Mouse (Mus musculus): ENCODE measurements around the gene S100a13. TPM values are rescaled to one million over a fixed set of nuclear protein-coding genes. Genes with fewer than 3 reads are reported as not detected.

Gene S100a13
- polyA plus RNA-seq, 1 experiment from 2014 or later = 70.3 TPM

DNA sequence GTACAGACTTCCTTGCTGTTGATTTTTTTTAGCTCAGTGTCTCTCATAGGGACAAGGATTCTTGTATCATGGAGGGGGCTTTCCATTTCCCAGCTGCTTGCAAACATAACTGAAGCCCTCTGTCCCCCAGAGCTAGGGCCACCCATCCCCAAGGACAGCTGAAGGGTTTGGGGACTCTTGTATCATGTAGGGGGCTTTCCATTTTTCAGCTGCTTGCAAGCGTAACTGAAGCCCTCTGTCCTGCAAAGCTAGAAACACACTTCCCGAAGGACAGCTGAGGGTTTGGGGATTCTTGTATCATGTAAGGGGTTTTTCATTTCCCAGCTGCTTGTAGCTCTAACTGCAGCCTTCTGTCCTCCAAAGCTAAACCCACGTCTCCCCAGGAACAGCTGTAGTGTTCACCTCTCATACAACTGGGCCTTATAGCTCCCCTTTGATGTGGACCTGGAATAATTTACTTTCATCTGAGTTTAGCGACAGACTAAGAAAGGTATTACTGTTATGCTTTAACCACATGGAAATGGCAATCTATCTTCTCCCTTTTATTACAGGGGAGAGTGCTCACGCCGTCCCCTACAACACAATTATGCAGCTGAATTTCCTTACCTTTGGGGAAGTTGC lies 45.9 kb downstream of the S100a13 start, which contains the start of gene S100a3:
S100a3 (plus strand) TSS at position 571 of the 621 bp plus-strand sequence.
- Histone ChIP-seq H3K4me1 (replicated peaks; ENCODE audit: control insufficient read depth, insufficient read depth, low read length) (no peaks in the 10 kb centered on the region), H3K27me3 (replicated peaks; ENCODE audit: control insufficient read depth, insufficient read depth, low read length) (no peaks in the 10 kb centered on the region), H3K4me2 (replicated peaks; ENCODE audit: low read depth) (no peak within 1 kb of the TSS), H3K9ac (ENCODE audit: low read depth, low read length) (no peak within 1 kb of the TSS), H3K9me3 (ENCODE audit: control insufficient read depth) (no peaks in the 10 kb centered on the region), H3K4me3 (ENCODE audit: low read depth, low read length) (no peak within 1 kb of the TSS), H3K27ac (ENCODE audit: low read depth, low read length) (no peak within 1 kb of the TSS), H3K36me3 (ENCODE audit: control insufficient read depth, insufficient read depth) (no peaks in the 10 kb centered on the region)
- no peak for ATAC-seq
- WGBS = 66% methylated on average over 6 of the region's 6 CpGs
- TF ChIP-seq CTCF (IDR thresholded peaks at IDR 0.05; ENCODE audit: low read depth) = no peak

Other genes starting within 250 kb of the S100a13 start
- 0.93 and 0.94 TPM in 2 replicates for gene Dennd4b, start 249.2 kb upstream of the S100a13 start, polyA plus RNA-seq (2015; fragmentation: Nextera tagmentation; extraction: Ambion mirVana)
- 4.7 and 6.6 TPM in 2 replicates for gene Gatad2b, start 221.3 kb upstream of the S100a13 start, polyA plus RNA-seq (2015; fragmentation: Nextera tagmentation; extraction: Ambion mirVana)
- gene Slc27a3, start 124.5 kb upstream of the S100a13 start, polyA plus RNA-seq (2015; fragmentation: Nextera tagmentation; extraction: Ambion mirVana) = 2.5 and 2.9 TPM in 2 replicates
- gene Ints3, start 80.8 kb upstream of the S100a13 start, polyA plus RNA-seq (2015; fragmentation: Nextera tagmentation; extraction: Ambion mirVana) = 8.8 and 9.7 TPM in 2 replicates
- 3.4 and 4.2 TPM in 2 replicates for gene Npr1, start 48.6 kb upstream of the S100a13 start, polyA plus RNA-seq (2015; fragmentation: Nextera tagmentation; extraction: Ambion mirVana)
- gene Ilf2, start 38.3 kb upstream of the S100a13 start, polyA plus RNA-seq (2015; fragmentation: Nextera tagmentation; extraction: Ambion mirVana) = 38.3 and 40.7 TPM in 2 replicates
- 53.1 and 53.9 TPM in 2 replicates for gene Snapin, start 23.4 kb upstream of the S100a13 start, polyA plus RNA-seq (2015; fragmentation: Nextera tagmentation; extraction: Ambion mirVana)
- gene Chtop, start 4.9 kb upstream of the S100a13 start, polyA plus RNA-seq (2015; fragmentation: Nextera tagmentation; extraction: Ambion mirVana) = 61.3 and 63.7 TPM in 2 replicates
- 1,091 and 1,109 TPM in 2 replicates for gene S100a1, start within 50 bp of the S100a13 start, polyA plus RNA-seq (2015; fragmentation: Nextera tagmentation; extraction: Ambion mirVana)
- 0.61 and 1.1 TPM in 2 replicates for gene S100a14, start 12.4 kb downstream of the S100a13 start, polyA plus RNA-seq (2015; fragmentation: Nextera tagmentation; extraction: Ambion mirVana)
- 61.6 and 69.1 TPM in 2 replicates for gene S100a16, start 22.8 kb downstream of the S100a13 start, polyA plus RNA-seq (2015; fragmentation: Nextera tagmentation; extraction: Ambion mirVana)
- gene S100a3, start 46.1 kb downstream of the S100a13 start, polyA plus RNA-seq (2015; fragmentation: Nextera tagmentation; extraction: Ambion mirVana) = 0.18 and 0.37 TPM in 2 replicates
- gene S100a2, start 75.8 kb downstream of the S100a13 start, polyA plus RNA-seq (2015; fragmentation: Nextera tagmentation; extraction: Ambion mirVana) = not detected in 2 replicates
- not detected in 2 replicates for gene Gm42674, start 87.5 kb downstream of the S100a13 start, polyA plus RNA-seq (2015; fragmentation: Nextera tagmentation; extraction: Ambion mirVana)
- gene S100a4, start 89.3 kb downstream of the S100a13 start, polyA plus RNA-seq (2015; fragmentation: Nextera tagmentation; extraction: Ambion mirVana) = 8.6 and 8.7 TPM in 2 replicates
- 4.1 and 5.6 TPM in 2 replicates for gene S100a5, start 94.1 kb downstream of the S100a13 start, polyA plus RNA-seq (2015; fragmentation: Nextera tagmentation; extraction: Ambion mirVana)
- 374 and 424 TPM in 2 replicates for gene S100a6, start 98.4 kb downstream of the S100a13 start, polyA plus RNA-seq (2015; fragmentation: Nextera tagmentation; extraction: Ambion mirVana)
- gene S100a7a, start 139.6 kb downstream of the S100a13 start, polyA plus RNA-seq (2015; fragmentation: Nextera tagmentation; extraction: Ambion mirVana) = 0.12 TPM in 1 of 2 replicates, not detected in the other
- 2.7 and 4.6 TPM in 2 replicates for gene S100a8, start 154.5 kb downstream of the S100a13 start, polyA plus RNA-seq (2015; fragmentation: Nextera tagmentation; extraction: Ambion mirVana)
- 2.8 and 3.3 TPM in 2 replicates for gene S100a9, start 181.3 kb downstream of the S100a13 start, polyA plus RNA-seq (2015; fragmentation: Nextera tagmentation; extraction: Ambion mirVana)
- gene Pglyrp4, start 212.5 kb downstream of the S100a13 start, polyA plus RNA-seq (2015; fragmentation: Nextera tagmentation; extraction: Ambion mirVana) = not detected in 2 replicates

Measured in intestine, postnatal 0 days (tissue).